Mouse (Mus musculus) frontal cortex, postnatal 10 days (tissue): ENCODE results near the gene Mtmr4.

Experiments
- DNase-seq, 2 experiments: peaks; one replicate each; pipeline ENCODE4 v3.0.0; 2022; ENCODE audit warnings: low spot score in 2 of 2, mixed read lengths in 1 of 2

The Mtmr4 gene

DNA sequence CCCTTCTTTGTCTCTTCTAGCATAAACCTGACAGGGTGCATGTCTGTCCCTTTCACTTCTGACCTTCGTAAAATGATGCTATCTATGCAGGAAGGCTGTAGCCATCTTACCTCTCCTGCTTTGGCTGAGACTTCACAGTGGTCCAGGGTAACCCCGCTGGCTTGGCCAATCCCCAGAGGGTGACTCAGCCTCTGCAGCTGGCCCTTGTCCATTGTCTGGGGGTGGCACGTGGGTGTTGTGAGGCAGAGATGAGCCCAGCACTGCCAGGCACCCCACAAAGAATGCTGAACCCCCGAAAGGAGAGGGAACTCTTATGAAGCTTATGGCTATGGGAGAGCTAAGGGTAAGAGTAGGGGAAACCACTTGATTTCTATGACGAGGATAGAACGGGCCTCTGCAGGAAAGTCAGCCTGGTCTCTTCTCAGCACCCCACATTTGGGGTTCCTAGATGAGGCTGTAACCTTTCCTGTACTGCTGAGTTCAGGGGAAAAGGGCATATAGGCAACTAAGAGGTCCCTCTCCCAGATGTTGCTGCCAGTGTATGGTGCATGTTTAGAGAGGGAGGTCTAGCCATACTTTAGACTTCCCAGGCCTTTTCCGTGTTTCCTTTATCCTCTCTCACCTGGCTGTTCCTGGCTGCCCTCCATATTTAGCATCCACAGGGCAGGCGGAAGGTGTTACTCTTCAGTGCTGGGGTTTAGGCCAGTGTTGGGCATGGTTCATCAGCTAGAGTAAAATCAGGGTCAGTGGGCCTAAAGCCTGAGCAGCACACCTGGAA lies 9.8 kb upstream of the Mtmr4 start:
- DNase-seq, result no peak

DNA sequence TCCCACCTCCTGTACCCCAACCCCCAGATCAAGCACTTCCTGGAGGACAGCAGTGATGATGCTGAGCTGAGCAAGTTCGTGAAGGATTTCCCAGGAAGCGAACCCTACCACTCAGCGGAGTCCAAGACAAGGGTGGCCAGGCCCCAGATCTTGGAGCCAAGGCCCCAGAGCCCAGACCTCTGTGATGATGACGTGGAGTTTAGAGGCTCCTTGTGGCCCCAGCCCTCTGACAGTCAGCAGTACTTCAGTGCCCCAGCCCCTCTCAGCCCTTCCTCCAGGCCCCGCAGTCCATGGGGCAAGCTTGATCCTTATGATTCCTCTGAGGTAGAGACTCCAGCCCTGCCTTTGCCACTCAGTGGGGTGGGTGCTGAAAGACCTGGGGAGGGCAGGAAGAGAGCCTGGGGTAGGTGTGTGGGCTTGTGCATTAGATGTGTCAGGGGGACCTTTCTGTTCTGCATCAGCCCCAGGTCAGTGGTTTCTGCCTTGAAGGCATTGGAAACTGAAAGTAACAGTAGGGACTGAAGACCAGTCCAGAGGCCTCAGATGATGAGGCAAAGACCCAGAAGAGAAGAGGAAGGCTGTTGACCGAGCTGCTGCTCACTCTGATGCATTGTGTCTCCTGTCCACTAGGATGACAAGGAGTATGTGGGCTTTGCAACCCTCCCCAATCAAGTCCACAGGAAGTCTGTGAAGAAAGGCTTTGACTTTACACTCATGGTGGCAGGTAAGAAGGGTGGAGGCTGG lies 8.5 kb upstream of the Mtmr4 start:
- DNase-seq, result no peak

DNA sequence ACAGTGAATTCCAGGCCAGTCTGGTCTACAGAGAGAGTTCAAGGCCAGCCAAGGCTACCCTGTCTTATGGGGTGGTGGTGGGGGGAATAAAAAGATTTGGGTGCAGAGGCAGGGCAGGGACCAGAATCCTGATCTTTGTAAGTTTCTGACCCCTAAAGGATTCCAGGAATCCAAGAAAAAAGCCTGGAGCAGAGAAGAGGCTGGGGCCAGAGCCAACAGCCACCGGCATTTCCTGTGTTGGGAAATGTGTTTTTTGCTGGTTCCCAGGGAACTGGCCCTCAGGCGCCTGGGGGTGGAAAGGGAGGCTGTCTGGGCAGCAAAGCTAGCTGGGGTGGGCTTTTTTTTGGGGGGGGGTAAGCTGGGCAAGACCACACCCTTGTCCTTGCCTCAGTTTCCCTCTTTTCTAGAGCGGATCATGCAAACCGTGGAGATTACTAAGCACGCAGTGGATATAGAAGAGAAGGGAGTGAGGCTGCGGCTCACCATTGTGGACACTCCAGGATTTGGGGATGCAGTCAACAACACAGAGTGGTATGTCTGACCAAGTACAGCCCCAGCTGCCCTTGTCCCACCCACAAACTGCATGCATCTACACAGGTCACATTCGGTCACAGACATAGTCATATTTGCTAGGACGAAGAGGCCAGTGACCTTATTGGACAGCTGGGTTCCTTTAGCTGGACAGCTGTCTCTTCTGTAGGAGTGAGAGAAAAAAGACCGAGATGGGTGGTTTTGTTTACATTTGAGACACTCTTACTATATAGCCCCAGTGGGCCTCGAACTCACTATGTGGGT lies 7.1 kb upstream of the Mtmr4 start:
- DNase-seq, result no peak

DNA sequence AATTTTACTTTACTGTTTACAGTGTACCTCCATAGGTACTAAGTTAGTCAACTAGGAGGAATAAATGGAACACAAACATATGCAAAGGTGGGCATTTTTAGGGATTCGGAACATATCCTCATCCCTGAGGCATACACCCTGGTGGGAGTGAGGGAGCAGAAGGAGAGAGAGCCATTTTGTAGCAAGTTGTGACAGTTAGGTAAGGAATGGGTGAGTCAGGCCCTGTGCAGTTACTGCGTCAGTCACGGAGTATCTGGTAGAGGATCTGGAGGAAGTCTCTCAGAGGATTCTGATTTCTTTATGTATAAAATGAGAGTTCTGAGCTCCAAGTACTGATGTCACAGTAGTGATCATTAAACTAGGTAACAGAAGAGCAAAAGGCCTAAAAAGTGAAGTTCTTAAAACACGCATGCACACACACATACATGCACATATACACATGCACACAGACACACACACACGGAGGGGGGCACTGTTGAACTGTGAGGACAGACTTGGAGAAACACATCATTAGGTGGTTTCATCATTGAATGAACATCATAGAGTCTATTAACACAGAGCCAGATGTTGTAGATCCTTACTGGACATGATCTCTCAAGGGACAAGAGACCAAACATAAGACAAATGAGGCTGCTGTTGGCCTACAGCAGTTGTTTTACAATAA lies 4.6 kb upstream of the Mtmr4 start:
- no peak for DNase-seq

DNA sequence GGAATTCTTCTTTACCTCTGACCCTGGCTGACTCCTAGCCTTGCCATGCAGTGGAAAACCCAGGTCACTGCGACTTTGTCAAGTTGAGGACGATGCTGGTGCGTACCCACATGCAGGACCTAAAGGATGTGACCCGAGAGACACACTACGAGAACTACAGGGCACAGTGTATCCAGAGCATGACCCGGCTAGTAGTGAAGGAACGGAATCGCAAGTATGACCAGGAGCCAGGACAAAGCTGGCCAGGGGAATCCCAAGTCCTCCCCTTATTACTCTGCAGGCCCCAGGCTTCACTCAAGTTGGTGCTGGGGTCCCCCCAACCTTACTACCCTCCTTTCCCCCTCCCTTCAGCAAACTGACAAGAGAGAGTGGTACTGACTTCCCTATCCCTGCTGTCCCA lies 2.4 kb upstream of the Mtmr4 start:
- DNase-seq, result no peak

DNA sequence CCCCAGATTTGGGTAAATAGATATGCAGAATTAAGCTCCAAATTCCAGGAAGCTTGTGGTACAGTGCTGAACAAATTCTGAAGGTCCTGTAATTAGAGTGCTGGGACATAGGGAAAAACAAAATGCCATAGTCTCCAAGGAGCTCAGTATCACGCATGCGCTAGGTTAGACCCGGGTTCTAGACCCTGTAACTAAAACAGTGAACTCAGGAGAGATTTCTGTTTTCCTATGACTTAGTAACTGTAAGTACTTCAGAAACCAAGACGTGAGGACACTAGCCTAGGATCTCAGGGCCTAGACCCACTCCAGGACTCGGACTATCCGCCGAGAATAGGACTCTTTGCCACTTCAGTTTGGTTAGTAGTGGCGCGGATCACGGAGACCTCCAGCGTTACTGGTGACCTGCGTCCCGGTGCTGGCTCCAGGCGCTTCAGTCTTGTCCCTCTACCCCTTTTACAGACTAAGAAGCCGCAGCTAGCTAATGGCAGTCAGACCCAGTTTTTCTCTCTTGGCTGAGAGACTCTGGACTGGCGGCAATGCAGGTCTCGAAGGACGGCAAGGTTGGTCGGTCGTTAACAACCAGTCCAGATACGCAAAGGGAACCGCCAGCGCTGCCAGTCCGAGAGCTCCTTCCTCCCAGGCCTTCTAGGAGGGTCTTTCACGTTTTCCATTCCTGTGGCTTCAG lies 979 bp upstream of the Mtmr4 start:
- peak in 1 of 2 experiments; percentile 43 for DNase-seq

DNA sequence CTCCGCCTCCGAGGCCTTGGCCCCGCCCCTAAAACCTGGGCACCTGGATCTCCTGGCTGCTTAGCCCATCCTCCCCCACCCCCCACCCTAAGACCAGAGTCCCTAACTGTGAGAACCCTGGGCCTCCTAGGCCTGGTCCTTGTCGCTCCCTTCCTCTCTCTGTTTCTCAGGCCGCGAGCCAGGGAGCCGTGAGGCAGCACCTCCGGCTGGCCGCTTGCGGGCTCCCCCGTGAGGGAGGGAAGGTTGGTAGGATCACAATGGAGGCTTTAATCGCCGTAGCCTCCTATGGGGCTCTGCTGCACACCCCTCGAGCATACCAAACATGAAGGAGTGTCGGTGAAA lies 363 bp downstream of the Mtmr4 start:
- DNase-seq, result no peak

DNA sequence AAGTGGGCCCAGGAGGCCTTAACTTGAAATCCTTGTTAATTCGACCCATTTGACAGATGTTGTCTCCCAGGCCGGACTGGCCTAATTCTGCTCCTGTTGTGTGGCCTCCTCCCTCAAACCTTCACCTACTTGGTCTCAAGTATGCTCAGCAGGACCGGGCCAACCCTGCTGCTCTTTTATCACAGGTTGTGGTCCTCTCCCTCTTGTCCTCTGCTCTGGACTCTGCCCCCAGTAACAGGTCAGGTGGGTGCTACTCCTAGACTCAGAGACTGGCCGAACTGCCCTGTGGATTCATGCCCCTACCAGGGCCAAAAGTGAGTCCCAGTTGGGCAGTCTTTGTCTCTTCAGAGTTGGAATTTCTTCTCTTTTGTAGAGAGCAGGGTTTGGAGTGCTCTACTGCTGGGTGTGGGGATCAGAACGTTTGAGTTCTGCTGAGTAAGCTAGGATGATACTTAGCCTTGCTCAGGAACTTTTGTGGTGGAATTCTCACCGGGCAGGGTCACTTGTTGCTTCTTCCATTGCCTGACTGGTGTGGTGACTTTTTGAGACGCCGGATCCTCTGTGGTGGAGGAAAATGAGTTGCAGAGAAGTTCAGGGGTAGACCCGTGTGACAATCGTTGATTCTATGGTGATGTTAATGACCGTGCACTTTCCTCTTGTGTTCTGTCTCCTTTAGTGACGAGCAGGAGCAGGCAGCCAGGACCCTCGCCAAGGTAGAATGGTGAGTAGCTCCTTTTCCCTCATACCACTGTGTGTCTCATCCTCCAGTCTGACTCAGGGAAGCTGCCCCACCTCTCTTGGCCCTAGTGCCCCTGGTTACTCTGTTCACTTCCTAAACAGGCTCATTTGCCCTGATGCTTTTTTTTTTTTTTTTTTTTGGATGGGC lies 994 bp downstream of the Mtmr4 start:
- no peak for DNase-seq

DNA sequence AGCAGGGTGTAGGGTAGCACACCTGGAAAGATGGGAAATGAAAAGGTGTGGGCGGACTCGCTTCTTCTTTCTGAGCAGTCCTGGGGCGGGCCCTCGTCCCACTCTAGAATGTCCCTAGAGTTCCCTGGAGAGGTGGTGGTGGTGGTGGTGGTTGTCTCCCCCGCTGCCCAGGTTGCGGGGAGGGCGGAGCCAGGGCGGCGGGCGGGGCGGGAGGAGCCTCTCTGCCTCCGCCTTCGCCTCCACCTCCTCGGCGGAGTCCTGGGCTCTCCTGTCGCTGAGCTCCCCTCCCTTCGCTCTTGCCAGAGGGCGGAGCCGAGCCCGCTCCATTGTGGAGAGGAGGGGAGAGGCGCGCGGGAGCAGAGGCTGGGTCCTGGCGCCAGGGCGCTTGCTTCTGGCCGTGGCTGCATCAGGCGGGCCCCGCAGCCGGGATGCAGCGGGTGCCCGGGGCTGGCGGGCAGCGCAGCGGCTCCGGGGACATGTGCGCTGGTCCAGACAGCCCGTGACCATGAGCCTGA lies 3.4 kb downstream of the Mtmr4 start:
- DNase-seq, result peak; percentile 75 to 81

DNA sequence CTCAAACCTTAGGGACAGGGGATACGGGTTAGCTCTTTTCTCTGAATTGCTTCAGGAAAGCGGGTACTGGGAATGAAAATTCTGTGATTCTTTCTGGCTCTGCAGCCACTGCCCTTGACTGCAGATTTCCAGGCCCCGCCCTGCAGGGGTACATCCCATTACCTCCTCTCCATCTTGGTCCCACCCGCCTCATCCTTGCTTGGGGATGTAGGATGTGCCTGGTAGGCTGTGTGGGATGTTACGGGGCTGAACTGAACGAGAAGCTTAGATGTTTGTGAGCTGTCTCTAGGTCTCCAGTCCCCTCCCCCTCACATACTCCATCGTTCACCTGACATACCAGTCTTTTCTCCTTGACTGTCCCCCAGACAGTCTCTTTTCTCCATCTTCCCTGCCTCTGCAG lies 4.0 kb downstream of the Mtmr4 start:
- no peak for DNase-seq

DNA sequence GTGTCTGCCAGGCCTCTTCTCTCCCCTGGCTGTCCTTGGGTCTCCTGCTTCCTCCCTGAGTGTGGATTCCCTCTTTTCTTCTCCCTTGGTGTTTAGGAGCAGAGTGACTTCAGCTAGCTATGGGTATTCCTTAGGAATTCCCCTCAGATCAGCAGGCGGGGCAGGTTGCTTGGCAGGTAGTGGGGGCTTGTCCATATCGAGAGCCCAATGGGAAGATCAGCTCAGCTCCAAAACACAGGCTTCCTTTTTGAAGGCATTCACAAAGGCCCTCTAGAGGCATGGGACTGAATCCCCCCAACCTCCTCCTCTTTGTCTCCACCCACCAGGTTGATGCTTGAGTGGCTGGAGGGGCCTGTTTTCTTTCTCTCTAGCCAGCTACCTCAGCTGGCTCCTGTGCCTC lies 4.5 kb downstream of the Mtmr4 start:
- DNase-seq, result no peak

DNA sequence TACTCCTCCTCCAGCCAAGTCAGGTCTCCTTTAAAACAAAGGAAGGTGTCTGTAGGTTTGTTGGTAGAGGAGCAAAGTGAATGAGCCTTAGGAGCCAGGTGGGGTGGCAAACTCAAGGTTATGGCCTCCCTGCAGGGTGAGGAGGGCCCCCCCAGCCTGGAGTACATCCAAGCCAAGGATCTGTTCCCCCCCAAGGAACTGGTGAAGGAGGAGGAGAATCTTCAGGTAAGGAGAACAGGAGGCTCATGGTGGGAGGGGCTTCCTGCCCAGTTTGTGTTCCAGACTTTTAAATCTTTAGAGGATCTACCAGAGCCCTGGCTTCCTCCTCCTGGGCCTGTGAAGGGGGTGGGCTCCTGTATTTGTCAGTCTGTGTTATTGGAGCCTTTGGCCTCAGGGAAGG lies 5.1 kb downstream of the Mtmr4 start:
- no peak for DNase-seq

DNA sequence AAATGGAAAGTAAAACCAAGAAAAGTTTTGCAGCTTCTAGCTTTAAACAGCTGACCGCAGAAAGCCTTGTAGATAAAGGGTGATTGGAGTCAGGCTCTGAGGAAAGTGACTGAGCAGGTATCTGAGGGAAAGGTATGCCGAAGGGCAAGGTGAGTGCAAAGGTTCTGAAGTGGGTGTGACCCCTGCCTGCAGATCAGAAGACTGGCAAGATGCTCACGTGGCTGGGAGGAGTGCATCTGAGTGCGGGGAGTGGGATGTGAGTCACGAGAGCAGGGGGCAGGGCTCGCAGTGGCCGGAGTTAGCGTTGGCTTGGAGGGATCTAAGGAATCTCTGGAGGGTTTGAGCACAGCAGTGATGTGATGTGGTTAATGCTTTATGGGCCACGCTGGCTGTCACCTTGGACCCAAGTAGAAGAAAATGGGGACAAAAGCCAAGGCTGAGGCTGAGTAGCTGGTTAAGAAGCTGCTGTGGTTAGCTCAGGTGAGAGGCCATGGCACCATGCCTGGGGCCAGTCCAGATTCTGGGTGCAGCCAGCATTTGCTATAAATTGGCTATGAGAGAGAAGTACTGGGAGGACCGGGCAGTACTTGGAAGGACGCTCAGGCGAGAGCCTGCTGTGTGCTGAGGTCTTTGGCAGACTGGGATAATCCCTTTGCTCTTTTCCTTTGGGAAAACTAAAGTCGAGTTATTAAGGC lies 7.6 kb downstream of the Mtmr4 start:
- no peak for DNase-seq

DNA sequence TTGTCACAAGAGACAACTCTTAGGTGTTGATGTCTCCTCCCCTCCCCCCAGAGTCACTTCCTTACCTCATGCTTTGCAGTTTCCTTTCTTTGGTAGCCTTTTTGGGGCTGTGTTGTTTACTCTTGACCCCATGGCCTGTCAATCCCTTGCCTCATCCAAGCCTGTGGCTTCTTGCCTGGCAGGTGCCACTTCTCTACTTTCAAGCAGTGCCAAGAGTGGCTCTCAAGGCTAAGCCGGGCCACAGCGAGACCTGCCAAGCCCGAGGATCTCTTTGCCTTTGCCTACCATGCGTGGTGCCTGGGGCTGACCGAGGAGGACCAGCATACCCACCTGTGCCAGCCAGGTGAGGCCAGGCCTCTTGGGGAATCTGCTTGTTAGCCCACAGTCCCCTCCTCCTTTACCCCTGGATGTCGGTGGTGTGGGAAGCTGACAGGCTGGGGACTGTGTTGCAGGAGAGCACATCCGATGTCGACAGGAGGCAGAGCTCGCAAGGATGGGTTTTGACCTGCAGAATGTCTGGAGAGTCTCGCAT lies 8.4 kb downstream of the Mtmr4 start:
- no peak for DNase-seq

DNA sequence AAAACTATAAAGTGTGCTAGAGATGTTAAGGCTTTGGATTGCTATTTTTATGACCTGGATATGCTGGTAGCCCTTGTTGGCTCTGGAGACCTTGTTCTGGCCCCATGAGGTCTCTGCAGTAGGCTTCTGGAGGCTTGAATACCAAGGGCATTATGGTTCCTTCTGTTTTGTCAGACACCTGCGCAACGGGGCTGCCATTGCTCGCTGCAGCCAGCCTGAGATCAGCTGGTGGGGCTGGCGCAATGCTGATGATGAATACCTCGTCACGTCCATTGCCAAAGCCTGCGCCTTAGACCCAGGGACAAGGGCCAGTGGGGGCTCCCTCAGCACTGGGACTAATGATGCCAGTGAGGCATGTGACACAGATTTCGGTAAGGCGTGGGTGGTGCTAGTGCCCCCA lies 10.3 kb downstream of the Mtmr4 start:
- DNase-seq, result no peak

DNA sequence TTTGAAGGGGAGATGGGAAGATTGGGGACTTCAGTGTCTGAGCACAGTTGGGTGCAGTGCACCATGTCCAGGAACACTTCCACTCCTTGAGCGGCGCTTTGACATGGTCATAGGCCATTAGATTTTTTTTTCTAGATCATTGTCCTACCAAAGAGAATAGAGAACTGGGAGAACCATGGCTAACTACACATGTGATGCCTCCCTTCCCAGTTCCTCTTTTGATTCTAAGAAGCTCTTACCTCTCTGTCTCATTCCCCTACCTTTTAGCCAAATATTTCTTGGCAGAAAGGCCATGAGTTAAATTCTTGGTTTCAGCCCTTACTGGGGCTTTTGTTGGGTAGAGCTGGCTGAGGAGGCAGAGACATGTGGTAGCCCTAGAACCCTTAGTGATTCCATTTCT lies 11.6 kb downstream of the Mtmr4 start:
- DNase-seq, result no peak

DNA sequence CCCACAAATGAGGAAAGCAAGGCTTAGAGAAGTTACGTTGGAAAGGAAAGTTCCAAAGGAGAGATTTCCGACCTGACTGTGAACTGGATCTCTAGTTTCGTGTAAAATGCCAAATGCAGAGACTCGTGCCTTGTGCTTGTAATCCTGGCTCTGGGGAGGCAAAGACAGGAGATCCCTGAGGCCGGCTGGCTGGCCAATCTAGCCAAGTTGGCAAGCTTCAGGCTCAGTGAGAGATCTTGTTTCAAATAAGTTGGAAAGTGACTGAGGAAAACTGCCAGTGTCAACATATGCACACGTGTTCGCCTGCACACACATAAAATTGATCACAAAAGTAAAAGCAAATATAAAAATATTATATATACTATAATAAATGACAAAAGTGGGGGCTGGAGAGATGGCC lies 17.3 kb downstream of the Mtmr4 start:
- no peak for DNase-seq

DNA sequence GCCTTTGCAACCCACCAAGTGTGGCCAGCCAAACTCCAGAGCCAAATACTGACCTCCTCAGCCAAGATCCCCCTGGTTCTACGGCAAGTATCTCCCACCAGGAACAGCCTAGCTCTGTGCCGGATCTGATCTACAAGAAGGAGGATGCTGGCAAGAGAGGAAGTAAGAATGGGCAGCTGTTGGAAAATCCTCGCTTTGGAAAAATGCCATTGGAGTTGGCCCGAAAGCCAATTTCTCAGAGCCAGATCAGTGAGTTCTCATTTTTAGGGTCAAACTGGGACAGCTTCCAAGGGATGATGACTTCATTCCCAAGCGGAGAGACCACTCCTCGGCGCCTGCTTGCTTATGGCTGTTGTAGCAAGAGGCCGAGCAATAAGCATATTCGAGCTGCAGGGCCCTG lies 19.6 kb downstream of the Mtmr4 start:
- DNase-seq, result no peak

DNA sequence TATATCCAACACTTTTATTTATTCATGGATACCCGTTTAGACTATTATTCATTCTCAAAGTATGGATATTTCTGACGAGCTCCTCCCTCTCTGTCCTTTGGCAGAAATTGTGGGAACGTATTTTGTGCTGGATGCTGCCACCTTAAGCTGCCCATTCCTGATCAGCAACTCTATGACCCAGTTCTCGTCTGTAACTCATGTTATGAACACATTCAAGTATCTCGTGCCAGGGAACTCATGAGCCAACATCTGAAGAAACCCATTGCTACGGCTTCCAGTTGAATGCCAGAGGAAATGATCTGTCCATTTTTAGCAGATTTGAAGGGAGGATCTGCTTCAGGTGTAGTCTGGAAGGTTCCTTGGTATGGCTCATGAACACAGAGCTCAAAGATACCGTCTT lies 22.0 kb downstream of the Mtmr4 start:
- DNase-seq, result no peak

DNA sequence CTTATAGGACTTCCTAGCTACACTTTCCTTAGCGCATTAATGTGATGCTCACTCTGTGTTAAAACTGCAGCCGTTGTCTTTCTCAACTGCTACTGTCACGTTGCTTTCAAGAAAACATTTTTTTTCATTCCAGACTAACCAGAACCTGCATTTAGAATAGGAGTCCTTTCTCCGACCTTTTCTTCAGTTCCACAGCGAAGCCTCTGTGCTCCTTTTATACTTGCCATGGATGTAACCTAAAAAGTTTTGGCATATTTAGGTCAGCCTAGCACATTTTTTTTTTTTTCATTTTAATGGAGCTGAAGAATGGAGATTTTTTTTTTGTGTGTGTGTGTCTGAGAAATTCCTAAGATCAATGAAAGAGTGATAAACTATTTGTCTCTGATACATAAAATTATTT lies 23.6 kb downstream of the Mtmr4 start:
- DNase-seq, result no peak
